Mouse (Mus musculus) 3134 (cell line): ENCODE measurements around the gene Adcy4.

ENCODE experiments used
- DNase-seq: peaks from one replicate; pipeline ENCODE4 v3.0.0-alpha.2; 2011; ENCODE audit warnings: low spot score; ENCODE audit not compliant: insufficient read length; ENCODE audit errors: extremely low read depth

Gene Adcy4

DNA sequence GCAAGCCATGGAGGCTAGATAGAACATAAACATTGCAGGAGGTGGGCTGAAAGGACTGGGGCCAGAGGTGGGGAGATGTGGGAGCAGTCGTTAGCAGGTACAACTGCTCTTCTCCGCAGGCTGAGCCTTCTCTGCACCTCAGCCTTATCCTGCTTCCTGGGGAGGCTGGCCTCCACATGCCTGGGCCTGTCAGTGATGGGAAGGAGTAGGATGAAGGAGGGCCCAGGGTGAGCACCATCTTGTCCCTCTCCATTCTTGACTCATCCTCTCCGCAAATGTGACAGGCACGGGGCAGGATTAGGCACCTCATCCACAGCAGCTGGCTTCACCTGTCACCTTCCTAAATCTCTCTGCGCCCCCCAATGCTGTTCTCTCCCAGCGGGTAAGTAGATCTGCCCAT is 22.7 kb downstream of the Adcy4 start, which contains the start of gene Ltb4r2:
Gene Ltb4r2 (plus strand): TSS at position 266 of the 400 bp plus-strand sequence.
- no peak for DNase-seq

DNA sequence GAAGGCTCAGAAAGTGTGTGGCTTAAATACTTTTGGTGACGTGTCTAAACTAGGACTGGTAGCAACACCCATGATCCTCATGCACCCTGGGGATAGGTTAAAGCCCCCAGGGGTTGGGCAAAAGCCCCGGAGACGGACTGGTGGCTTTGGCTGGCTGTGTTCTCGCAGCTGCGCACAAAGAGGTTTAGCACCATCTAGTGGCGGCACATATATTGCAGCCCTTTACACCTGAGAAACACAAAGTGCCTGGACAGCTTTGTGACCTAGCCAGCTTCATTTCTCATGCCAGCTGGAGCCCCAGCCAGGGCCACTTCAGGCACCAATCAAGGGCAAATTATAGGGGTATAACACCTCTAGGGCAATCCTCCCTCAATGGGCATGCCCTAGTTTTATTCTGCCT is 23.7 kb downstream of the Adcy4 start:
- DNase-seq = peak; percentile 51

DNA sequence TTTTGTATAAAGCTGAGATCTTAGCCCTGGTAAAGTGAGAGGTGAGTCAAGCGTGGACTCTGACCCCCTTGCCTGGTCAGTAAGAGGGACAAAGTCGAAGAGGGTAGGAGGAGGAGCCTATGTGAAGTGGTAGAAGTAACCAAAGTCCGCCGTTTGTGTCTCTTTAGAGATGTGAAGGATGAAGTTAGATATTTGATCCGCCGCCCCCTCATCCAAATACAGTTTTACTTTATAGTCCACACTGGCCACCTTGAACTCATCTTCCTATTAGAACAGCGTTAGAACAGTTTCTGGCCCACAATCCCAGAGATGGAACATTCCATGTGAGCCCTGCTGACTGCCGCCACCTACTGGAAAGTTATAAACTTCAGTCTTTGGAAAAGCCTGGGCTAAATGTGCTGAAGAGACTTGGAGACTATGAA is 25.5 kb downstream of the Adcy4 start, which contains the start of gene Cideb:
Gene Cideb (minus strand): TSS at position 96 of the 422 bp plus-strand sequence.
- DNase-seq = peak; percentile 39

DNA sequence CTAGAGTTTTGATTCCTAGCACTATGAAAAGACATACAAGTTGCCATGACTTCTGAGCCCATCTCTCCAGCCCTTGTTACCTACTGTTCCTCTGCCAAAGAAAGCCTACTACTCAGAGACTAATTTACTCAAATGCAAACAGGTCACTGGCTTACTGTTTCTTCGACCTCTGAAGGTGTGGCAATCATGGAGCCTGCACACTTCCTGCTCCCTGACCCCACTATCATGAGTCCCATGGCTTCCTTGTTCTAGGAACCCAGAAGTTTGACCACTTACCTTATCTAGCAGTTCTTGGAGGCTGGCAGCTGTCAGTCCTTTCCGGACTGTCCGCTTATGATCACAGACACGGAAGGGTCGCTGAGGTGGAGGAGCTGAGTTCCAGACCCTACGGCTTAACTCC is 26.3 kb downstream of the Adcy4 start:
- DNase-seq = no peak

DNA sequence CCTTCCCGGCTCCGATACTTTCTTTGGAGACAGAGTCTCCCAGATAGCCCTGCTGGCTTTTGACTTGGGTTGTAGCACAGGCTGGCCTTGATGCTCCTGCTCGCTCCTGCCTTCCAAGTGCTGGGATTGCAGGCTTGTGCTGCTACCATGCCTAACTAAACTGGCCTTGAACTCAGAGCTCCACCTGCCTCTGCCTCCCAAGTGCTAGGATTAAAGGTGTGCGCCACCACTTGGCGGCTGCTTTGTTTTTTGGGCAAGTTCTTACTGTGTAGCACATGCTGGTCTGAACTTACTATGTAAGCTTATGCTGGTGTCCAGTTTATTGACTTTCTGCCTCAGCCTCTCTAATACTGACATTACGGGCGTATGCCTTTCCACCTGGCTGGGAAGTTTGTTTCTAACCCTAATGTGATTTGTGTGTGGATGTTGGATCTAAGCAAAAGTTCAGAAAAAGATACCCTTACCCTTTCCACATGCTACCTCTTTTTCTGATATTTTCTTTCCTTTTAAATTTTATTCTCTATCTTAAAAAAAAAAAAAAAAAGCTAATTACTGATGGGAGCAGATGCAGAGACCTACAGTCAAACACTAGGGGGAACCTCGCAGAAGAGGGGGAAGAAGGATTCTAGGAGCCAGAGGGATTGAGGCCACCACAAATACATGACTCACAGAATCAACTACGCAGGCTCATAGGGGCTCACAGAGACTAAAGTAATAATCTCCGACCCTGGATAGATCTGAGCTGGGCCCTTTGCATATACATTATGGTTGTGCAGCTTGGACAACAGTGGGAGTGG is 36.6 kb downstream of the Adcy4 start:
- DNase-seq = no peak

DNA sequence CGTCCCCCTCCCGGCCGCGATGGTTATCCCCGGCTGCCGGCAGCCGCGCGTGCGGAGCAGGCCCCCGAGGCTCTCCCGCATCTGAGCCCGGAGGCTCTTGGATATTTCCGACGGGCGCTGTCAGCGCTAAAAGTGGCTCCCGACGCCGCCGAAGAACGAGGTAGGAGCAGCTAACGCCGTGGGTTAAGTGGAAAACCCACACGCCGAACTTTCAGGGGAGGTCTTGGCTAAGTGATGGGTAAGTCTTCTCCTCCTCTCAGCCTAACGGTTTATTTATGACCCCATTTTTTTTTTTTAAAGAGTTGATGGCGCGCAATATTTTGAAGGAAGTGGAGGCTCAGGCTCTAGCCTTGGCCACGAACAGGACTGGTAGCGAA is 38.0 kb downstream of the Adcy4 start:
- DNase-seq = no peak

DNA sequence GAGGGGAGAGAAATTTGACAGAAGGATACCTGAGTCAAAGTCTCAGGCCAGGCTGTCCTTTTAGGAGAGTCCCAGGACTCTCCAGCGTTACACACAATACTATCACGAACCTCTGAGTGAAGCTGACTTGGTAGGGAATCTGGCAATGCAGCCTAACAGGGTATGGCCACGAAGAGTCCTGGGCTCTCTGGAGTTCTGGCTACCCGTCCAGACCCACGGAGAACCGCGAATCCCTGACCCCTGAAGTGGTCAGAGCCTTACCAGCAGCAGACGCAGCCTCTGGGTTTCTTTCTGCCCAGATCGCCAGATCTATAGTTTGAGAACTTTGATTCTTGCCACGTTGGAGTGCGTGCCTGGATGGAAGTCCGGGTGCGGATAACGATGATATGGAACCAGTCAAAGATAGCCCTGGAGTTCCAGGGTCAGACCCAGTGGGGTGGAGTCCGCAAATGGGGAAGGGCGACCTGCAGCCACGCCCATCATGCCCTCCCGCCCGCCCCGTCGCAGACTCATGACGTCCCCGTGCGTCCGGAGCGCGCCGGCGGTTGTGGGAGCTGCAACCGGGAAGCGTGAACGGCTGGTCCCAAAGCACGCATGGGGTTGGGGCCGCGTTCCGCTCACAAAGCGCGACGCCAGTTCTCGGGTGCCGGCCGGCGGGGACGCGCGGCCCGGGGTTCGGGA is 38.6 kb downstream of the Adcy4 start, which contains the start of the genes Dhrs1 and Nop9:
Gene Dhrs1 (minus strand): TSS at position 511 of the 681 bp plus-strand sequence.
Gene Nop9 (plus strand): TSS at position 514 of the 681 bp plus-strand sequence.
- DNase-seq = peak; percentile 79

DNA sequence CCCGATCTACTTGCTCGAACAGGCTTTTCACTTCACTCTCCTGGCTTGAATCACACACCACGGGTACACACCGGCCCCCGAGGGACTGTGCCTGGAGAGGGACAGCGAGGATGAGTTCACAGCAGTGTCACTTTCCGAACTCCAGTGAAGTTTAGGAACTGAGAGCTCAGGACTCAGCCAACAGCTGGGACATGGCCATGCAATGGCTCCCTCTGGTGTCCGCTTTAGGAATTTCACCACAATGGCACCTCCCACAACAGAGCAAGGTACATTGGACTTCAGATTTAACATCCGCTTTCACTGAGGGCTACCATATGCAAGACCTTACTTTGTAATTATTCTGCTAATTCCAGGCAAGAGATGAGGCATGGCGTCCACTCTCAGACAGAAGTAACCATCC is 40.2 kb downstream of the Adcy4 start:
- DNase-seq = peak; percentile 50

DNA sequence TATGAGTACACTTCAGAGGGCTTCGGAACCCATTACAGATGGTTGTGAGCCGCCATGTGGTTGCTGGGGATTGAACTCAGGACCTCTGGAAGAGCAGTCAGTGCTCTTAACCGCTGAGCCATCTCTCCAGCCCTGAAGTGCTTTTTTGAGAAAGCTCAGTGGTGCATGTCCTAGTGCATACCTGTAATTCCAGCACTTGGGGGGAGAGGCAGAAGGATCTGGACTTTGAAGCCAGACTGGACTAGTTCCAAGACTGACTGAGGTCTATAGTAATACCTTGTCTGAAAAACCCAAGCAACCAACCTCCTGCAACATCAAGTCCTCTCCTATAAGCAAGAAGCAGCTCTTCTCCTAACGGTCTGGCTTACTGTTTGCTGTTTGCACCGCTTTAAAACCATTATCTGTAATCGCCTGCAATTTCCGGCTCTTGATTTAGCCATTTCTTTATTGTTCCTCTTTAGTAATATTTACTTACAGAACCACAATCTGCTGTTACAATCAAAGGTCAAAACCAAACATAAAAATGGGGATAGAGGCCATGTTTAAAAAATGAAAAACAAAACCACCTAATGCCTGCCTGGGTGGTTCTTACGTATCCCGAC is 46.7 kb downstream of the Adcy4 start:
- no peak for DNase-seq

DNA sequence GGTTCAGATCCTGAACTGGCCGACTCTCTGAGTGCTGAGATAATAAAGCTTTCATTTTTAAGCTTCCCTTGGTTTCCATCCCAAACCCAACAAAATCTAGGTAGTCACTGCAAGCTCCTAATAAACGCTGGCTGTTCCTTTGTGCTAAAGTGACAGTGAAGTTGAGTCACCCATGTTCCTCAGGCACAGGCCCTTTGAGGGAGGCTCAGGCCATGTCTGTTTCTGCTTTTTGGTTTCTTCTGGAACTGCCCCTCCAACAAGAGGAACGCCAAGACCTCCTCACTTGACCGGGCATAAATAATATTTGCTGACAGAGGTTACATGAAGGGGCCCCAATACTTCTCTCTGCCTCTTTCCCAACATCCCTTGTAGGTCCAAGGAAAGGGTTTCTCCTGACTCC is 48.1 kb downstream of the Adcy4 start:
- no peak for DNase-seq

DNA sequence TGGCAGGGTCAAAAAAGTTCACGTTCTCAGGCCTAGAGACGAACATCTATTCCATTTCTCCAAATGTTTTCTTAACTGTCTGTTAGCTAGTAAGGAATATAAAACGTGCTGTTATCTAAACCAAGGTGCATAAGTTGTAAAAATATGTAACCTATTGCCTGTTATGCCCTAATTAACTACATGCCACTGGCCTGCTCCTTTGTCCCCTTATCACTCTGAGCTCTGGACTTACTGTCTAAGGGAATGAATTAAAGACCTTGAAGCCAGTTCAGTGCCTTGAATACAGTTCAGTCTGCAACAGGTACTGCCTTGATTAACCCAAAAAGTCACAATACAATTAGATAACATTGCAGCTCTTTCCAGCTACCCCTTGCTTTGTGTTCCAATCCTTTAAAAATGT is 48.6 kb downstream of the Adcy4 start:
- DNase-seq = no peak

DNA sequence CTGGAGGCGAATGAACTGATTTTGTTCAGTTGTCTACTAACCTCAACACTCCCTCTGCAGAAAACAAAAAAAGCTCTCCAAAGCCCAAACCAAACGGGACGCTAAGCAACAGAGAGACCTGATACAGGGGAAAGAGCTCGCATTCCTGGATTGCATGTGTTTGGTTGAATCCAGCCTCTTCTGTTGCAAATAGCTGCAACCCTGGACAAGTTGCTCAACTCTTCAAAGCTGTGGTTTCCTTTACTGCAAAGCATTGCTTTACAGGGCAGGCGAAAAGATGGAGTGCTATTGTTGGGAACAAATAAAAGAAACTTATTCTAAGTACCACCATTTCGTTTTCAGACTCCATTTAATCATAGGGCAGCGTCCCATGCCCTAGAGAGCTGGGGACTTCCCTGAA is 49.0 kb downstream of the Adcy4 start:
- DNase-seq = no peak

DNA sequence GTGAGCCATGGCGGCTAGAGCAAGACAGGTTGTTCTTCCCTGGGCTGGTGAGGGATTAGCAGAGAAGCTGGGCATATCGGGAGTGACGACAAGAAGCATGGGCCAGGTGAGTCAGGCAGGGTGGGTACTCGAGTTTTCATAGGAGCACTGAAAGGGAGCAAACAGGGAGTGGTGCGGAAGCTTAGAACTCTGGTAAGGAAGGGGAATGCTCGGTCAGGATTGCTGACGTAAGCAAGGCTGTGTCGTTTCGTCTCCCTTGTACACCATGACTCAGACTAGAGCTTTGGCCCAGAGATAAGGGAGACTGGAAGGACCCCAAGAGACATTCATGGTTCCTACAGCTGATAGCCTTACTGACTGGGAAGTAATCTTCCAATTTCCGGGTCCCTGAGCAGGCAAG is 50.0 kb downstream of the Adcy4 start:
- no peak for DNase-seq

DNA sequence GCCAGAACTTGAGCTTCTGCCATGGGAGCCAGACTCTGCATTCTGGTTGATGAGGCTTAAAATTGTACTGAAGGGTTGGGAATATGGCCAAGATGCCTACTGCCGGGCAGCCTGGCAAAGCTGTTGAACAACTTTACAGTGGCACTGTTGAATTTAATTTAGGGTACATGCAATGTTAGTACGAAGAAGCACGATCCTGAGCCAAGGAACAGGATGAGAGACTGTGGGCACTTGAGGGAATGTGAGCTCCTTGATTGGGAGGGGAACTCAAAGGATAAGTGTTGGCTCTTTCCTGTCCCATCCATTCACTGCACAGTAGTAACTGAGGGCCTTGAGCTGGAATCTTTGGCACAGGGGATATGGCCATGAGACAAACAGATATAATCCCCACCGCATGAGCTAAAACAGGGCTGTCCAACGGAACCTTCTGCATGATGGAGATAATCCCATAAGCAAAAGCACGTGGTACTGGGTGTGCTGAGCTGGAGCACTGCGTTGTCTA is 53.3 kb downstream of the Adcy4 start:
- DNase-seq = no peak

DNA sequence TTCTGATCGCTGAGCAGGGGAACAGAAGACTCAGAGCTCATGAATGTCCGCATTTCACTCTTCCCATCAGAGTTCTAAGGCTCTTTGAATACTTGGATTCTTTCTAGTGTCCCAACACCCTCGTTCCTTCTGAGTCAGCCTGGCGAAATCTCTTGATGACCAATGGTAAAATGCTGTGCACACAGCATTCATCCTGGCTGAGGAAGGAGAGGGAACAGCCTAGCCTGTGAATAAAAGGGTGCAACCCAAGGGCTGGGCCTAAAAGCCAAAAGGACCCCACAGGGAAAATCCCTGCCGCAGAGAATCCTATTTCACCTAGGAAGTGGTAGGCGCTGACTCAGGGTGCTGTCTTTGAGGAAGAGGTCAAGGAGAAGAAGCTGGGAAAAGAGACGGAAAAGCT is 53.8 kb downstream of the Adcy4 start:
- peak; percentile 57 for DNase-seq

DNA sequence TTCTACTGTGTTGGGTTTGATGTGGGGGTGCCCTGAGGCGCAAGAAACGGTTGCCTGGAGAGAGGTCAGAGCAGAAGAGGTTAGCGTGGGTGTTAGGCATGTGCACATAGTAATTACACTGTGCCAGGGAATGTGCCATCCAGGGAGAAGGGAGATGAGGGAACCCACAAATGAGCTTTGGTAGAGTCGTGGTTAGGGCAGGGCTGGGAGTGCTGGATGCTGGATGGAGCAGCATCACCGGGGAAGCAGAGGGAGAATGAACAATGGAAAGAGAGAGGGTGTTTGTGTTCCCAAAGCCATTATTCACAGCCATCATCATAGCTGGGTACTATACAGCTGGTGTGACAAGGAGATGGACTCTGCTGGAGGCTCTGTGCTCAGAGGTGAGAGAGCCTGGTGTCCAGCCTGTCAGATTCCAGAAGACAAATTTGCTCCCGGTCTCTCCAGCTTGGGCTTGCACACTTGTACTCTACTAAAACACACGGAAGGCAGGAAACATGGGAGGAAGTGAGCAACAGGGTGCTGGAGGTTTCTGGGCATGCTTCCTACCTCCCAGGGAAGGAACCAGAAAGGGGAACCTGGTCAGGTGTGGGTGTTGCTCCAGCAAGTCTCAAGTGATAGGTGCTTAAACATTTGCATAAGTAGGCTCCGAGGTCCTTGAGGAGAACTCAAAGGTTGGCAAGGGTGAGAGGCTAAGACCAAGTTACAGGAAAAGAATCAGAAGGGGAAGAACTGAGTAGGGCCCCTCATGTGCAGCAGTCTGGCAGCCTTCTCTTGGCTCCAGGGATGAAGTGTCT is 55.8 kb downstream of the Adcy4 start:
- no peak for DNase-seq

DNA sequence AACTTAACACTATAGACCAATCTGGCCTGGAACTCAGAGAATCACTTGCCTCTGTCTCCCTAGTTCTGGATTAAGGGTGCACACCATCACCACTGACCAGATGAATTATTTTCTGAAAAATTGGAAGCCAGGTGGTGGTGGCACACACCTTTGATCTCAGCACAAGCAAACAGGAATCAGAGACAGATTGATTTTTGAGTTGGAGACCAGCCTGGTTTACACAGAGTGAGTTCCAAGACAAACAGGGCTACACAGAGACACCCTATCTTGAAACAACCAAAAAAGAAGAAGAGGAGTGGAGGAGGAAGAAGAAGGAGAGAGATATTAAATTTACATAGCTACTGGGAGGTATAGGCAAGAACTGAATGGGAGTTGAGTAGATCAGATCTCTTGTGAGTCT is 57.6 kb downstream of the Adcy4 start:
- no peak for DNase-seq

DNA sequence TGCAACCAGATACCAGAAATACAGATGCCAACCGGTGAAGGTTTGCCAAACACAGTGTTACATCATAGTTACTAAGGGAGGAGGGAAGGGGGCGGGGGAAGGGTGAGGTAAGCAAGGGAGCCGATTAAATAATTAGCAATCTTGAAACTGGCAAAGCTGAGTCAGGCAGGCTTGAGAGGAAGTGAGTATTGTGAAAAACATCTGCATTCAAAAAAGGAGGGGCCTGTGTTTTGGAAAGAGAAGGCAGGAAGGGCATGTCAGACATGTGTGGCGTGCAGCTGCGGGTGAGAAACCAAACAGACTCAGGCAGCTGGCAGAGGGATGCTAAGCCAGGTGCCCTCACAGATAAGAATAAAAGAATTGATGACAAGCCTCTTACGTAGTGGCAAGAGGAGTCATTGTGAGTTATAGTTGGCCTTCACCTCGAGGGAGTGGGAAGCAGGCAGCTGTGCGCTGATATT is 59.5 kb downstream of the Adcy4 start:
- peak; percentile 80 for DNase-seq

DNA sequence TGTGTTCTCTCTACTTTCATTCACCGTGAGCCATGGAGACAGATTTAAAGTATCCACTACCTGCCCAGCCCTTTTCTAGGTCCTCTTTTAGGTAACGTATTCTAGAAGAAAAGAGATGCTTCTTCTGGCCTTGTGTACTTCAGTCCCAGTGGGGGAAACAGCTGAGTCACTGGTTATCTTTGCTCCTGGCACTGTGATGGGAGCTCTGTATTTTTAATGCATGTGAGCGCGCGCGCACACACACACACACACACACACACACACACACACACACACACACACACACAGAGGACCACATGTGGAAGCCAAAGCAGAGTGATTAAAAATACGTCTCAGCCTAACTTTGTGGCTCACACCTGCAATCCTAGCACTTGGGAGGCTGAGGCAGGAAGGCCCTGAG is 60.5 kb downstream of the Adcy4 start:
- no peak for DNase-seq

DNA sequence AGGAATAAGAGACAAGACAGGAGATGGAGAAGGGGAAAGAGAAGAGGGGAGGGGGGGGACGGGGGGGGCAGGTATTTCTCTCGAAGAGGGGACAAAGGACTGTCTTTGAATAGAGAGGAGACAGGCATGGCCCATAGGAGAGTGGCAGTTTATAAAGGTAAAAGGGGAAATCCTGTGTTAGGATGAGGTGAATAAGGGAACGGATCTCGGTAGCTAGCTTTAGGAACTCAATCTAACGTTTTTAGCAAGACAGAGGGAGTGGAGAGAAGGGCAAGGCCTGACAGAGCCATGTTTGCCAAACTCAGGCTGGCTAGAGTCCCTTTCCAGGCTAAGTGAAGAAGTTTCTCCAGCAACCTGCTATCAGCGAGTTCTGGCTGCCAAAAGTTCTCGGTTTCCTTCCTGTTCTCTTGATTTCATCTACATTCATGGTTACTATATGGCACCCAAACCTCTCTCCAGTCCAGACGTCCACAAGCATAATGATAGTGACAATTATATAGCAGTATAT is 61.4 kb downstream of the Adcy4 start:
- DNase-seq = no peak
